Mouse (Mus musculus) cerebellum, postnatal 10 days (tissue): ENCODE measurements at regions not wholly inside any gene's neighbourhood (a gene's known extent, or its start where the extent isn't known, plus 50 kb on each side); places are given as distances from the start of the nearest gene placed in this dataset.

Source experiments
- DNase-seq, 2 experiments: peaks; one replicate each; pipeline ENCODE4 v3.0.0; 2021; ENCODE audit warnings: mixed read lengths in 2 of 2

DNA sequence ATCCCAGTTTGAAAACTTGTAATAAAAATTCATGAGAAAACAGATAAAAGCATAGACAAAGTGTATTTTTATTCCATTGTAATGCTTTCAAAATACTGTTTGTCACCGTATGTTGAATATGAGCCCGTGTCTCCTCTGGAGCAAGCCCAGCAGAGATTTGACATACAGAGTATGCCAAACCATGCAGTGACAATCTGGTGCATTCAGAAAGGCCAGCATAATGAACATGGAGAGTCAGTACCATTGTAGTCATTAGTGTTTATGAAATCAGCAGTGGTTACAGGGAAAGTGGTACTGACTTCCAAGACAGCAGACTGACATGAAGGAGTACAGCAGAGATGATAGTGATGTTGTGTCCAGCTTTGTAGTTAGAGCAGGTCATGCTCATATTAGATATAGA lies 1034.9 kb downstream of the Gm597 start:
- DNase-seq = peak; percentile 84 to 85
